Mouse (Mus musculus): ENCODE measurements around the gene Evl. TPM values are rescaled to one million over a fixed set of nuclear protein-coding genes. Genes with fewer than 3 reads are reported as not detected.
"Not testable (repeated sequence)": the region's sequence is repeated elsewhere in the genome, so short reads cannot be mapped to it uniquely, and the experiment has no call there.

Gene Evl
- polyA plus RNA-seq, 1 experiment from 2014 or later = 72.6 TPM

- 93% methylated on average over 14 of the region's 14 CpGs for WGBS
- H3K4me2 ChIP-seq; H3K4me3 ChIP-seq (replicated peaks); H3K9me3 ChIP-seq; H3K4me1 ChIP-seq (replicated peaks); H3K27me3 ChIP-seq; H3K36me3 ChIP-seq; H3K9ac ChIP-seq (replicated peaks); ATAC-seq (ENCODE audit: insufficient number of reproducible peaks, insufficient read depth, low FRiP score, low TSS enrichment, low read depth); H3K27ac ChIP-seq: not testable (repeated sequence)
Observed at GRCm38 (mm10) chr12:108713972-108714371, 159.5 kb downstream of the Evl start.

- Histone ChIP-seq H3K9ac (replicated peaks) (no peak overlapping the region), H3K4me3 (replicated peaks) (no peak overlapping the region), H3K27me3 (no peaks in the 10 kb centered on the region), H3K4me1 (replicated peaks) (no peaks in the 10 kb centered on the region), H3K36me3 (no peaks in the 10 kb centered on the region), H3K9me3 (no peaks in the 10 kb centered on the region), H3K27ac (no peak overlapping the region), H3K4me2 (no peak overlapping the region)
- ATAC-seq (ENCODE audit: insufficient number of reproducible peaks, insufficient read depth, low FRiP score, low TSS enrichment, low read depth) = no peak
- WGBS = 85% methylated on average over 5 of the region's 5 CpGs
Observed at GRCm38 (mm10) chr12:108715854-108716253, 161.3 kb downstream of the Evl start.

- WGBS = 92% methylated on average over 3 of the region's 3 CpGs
- no peaks in the 10 kb centered on the region for H3K4me1 ChIP-seq (replicated peaks)
- no peak overlapping the region for H3K9ac ChIP-seq (replicated peaks)
- ATAC-seq (ENCODE audit: insufficient number of reproducible peaks, insufficient read depth, low FRiP score, low TSS enrichment, low read depth) = no peak
- no peaks in the 10 kb centered on the region for H3K9me3 ChIP-seq
- no peak overlapping the region for H3K4me2 ChIP-seq
- H3K27ac ChIP-seq = no peak overlapping the region
- no peaks in the 10 kb centered on the region for H3K36me3 ChIP-seq
- H3K4me3 ChIP-seq (replicated peaks) = no peak overlapping the region
- no peaks in the 10 kb centered on the region for H3K27me3 ChIP-seq
Observed at GRCm38 (mm10) chr12:108718485-108718884, 164.0 kb downstream of the Evl start.

- H3K27me3 ChIP-seq = no peaks in the 10 kb centered on the region
- H3K4me1 ChIP-seq (replicated peaks) = no peaks in the 10 kb centered on the region
- 0 out of 2 replicates have a peak, but pooled peaks cover 4% of the 10 kb centered on the region for H3K9me3 ChIP-seq
- no peak overlapping the region for H3K4me2 ChIP-seq
- no peak overlapping the region for H3K4me3 ChIP-seq (replicated peaks)
- H3K36me3 ChIP-seq = no peaks in the 10 kb centered on the region
- no peak overlapping the region for H3K27ac ChIP-seq
- ATAC-seq (ENCODE audit: insufficient number of reproducible peaks, insufficient read depth, low FRiP score, low TSS enrichment, low read depth) = no peak
- no peak overlapping the region for H3K9ac ChIP-seq (replicated peaks)
- 92% methylated on average over 4 of the region's 4 CpGs for WGBS
Observed at GRCm38 (mm10) chr12:108722464-108722863, 167.9 kb downstream of the Evl start.

GRCm38 (mm10) chr12:108723841-108724240 is 169.3 kb downstream of the Evl start:
- WGBS = 84% methylated on average over 3 of the region's 3 CpGs
- no peak for ATAC-seq (ENCODE audit: insufficient number of reproducible peaks, insufficient read depth, low FRiP score, low TSS enrichment, low read depth)
- H3K4me2 ChIP-seq = no peak overlapping the region

GRCm38 (mm10) chr12:108734386-108734785 is 179.9 kb downstream of the Evl start:
- H3K4me2 ChIP-seq = no peak overlapping the region
- no peaks in the 10 kb centered on the region for H3K36me3 ChIP-seq
- no peaks in the 10 kb centered on the region for H3K4me1 ChIP-seq (replicated peaks)
- H3K4me3 ChIP-seq (replicated peaks) = no peak overlapping the region
- no peak overlapping the region for H3K9ac ChIP-seq (replicated peaks)
- H3K27me3 ChIP-seq = no peaks in the 10 kb centered on the region
- no peak for ATAC-seq (ENCODE audit: insufficient number of reproducible peaks, insufficient read depth, low FRiP score, low TSS enrichment, low read depth)
- WGBS = 82% methylated on average over 2 of the region's 2 CpGs
- no peak overlapping the region for H3K27ac ChIP-seq
- 0 out of 2 replicates have a peak, but pooled peaks cover 3% of the 10 kb centered on the region for H3K9me3 ChIP-seq

More at GRCm38 (mm10) chr12:108723841-108724240, 169.3 kb downstream of the Evl start:
- no peaks in the 10 kb centered on the region for H3K27me3 ChIP-seq
- no peaks in the 10 kb centered on the region for H3K36me3 ChIP-seq
- no peak overlapping the region for H3K4me3 ChIP-seq (replicated peaks)
- H3K9ac ChIP-seq (replicated peaks) = no peak overlapping the region
- no peak overlapping the region for H3K27ac ChIP-seq
- H3K4me1 ChIP-seq (replicated peaks) = no peaks in the 10 kb centered on the region
- 0 out of 2 replicates have a peak, but pooled peaks cover 4% of the 10 kb centered on the region for H3K9me3 ChIP-seq

- H3K27ac ChIP-seq = no peak overlapping the region
- no peak overlapping the region for H3K9ac ChIP-seq (replicated peaks)
- 86% methylated on average over 7 of the region's 7 CpGs for WGBS
- no peaks in the 10 kb centered on the region for H3K27me3 ChIP-seq
- H3K36me3 ChIP-seq = no peaks in the 10 kb centered on the region
- H3K4me3 ChIP-seq (replicated peaks) = no peak overlapping the region
- ATAC-seq (ENCODE audit: insufficient number of reproducible peaks, insufficient read depth, low FRiP score, low TSS enrichment, low read depth) = no peak
- no peaks in the 10 kb centered on the region for H3K4me1 ChIP-seq (replicated peaks)
- H3K9me3 ChIP-seq = 0 out of 2 replicates have a peak, but pooled peaks cover 3% of the 10 kb centered on the region
- no peak overlapping the region for H3K4me2 ChIP-seq
Observed at GRCm38 (mm10) chr12:108737838-108738237, 183.3 kb downstream of the Evl start.

MicroRNA genes within 50 kb of the gene (microRNA counts, 519-probe panel; counts per million panel counts)
- microRNA mmu-miR-342-3p (5,920 counts per million, percentile 69 among the panel's probes with 10 or more counts), microRNA mmu-miR-342-5p (not detected)

Small RNA genes lying within 50 kb of the gene (microRNA-seq; reads per million reads assigned to microRNA genes)
- not detected for gene Gm23872
- gene Mir342 = 7,338 reads per million, percentile 93 among the genes with 10 or more reads in this experiment

Other genes starting within 250 kb of the Evl start
- gene Hhipl1, start 248.4 kb upstream of the Evl start, polyA plus RNA-seq (2016; fragmentation: Nextera tagmentation; extraction: Ambion mirVana) = 0.50 and 0.53 TPM in 2 replicates
- gene Cyp46a1, start 220.3 kb upstream of the Evl start, polyA plus RNA-seq (2016; fragmentation: Nextera tagmentation; extraction: Ambion mirVana) = 2.9 and 4.6 TPM in 2 replicates
- 41.4 and 43.8 TPM in 2 replicates for gene Eml1, start 183.8 kb upstream of the Evl start, polyA plus RNA-seq (2016; fragmentation: Nextera tagmentation; extraction: Ambion mirVana)
- 1.8 TPM in 2 replicates for gene Degs2, start 147.6 kb downstream of the Evl start, polyA plus RNA-seq (2016; fragmentation: Nextera tagmentation; extraction: Ambion mirVana)
- 23.8 and 24.0 TPM in 2 replicates for gene Yy1, start 238.3 kb downstream of the Evl start, polyA plus RNA-seq (2016; fragmentation: Nextera tagmentation; extraction: Ambion mirVana)